ENCODE assay signal across 8 mouse cellular contexts in the genomic region with DNA sequence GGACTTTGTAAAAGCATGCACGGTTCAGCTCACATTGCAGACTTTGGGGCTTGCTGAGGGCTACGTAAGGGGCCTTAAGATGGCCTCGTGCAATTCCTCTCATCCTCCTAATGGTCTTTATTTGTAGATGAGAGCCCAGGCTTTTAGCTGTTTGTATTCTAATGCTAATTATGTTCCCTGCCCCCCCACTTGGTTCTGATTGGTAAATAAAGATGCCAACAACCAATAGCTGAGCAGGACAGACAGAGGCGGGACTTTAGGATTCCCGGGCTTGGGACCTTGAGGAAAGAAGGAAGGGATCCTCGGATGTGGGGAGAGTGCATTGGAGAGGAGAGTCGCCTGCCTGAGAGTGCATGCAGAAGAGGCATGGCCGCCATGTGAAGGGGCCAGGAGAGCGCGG. TPM values are rescaled to one million over a fixed set of nuclear protein-coding genes. Genes with fewer than 3 reads are reported as not detected.
DNase-seq lines count a peak whose midpoint lies in the region; ATAC-seq lines count a peak whose summit lies in the region.

No protein-coding gene starts in this region.

- H3K36me3 ChIP-seq in lung, embryonic 16.5 days (ENCODE audit: control insufficient read depth, insufficient read depth, low read length): no peaks in the 10 kb centered on the region
- H3K36me3 ChIP-seq in forebrain, embryonic 13.5 days (ENCODE audit: poor library complexity, severe bottlenecking): no peaks in the 10 kb centered on the region
- H3K36me3 ChIP-seq in liver, embryonic 13.5 days: no peaks in the 10 kb centered on the region

- ATAC-seq in lung, embryonic 16.5 days (ENCODE audit: low read depth): peak; percentile 61
- peak; percentile 94 for ATAC-seq in forebrain, embryonic 13.5 days
- ATAC-seq in liver, embryonic 13.5 days (ENCODE audit: low read depth): 0 out of 2 replicates have a peak, but pooled peaks have one; percentile 16

- no peak overlapping the region for H3K9ac ChIP-seq in lung, embryonic 16.5 days (ENCODE audit: low read length)
- H3K9ac ChIP-seq in forebrain, embryonic 13.5 days: peak overlapping the region; percentile 52
- H3K9ac ChIP-seq in liver, embryonic 13.5 days: no peak overlapping the region

- intact Hi-C loops in left cerebral cortex, postnatal 36 days (cut with DNase I): no loop called here

- no peaks in the 10 kb centered on the region for H3K27me3 ChIP-seq in lung, embryonic 16.5 days (ENCODE audit: control insufficient read depth, insufficient read depth, low read depth, low read length)
- H3K27me3 ChIP-seq in forebrain, embryonic 13.5 days: peaks cover 12% of the 10 kb centered on the region; the same call in 1 of the 2 replicates
- peaks cover 8% of the 10 kb centered on the region for H3K27me3 ChIP-seq in liver, embryonic 13.5 days

- peak overlapping the region; percentile 14; the same call in 1 of the 2 replicates for H3K4me3 ChIP-seq in lung, embryonic 16.5 days (ENCODE audit: low read length)
- H3K4me3 ChIP-seq in forebrain, embryonic 13.5 days: peak overlapping the region; percentile 23
- H3K4me3 ChIP-seq in liver, embryonic 13.5 days (replicated peaks): no peak overlapping the region

- DNase-seq in lung, postnatal 25 days (ENCODE audit: low spot score): no peak
- DNase-seq in liver, embryonic 13.5 days: no peak
- peak; percentile 78 for DNase-seq in yolk sac, embryonic 10.5 days (ENCODE audit: low spot score)
- no peak for DNase-seq in c-Kit-positive CD71-positive TER-119-positive erythroid progenitor cells, embryonic 14.5 days (ENCODE audit: low spot score)
- no peak for DNase-seq in left cerebral cortex, postnatal 36 days (ENCODE audit: low spot score in 2 of 2)
- DNase-seq in testis, postnatal 10 days (ENCODE audit: low spot score): no peak

- H3K4me1 ChIP-seq in lung, embryonic 16.5 days (replicated peaks; ENCODE audit: control insufficient read depth, insufficient read depth, low read length): peaks cover 31% of the 10 kb centered on the region
- H3K4me1 ChIP-seq in forebrain, embryonic 13.5 days: peaks cover 15% of the 10 kb centered on the region
- peaks cover 16% of the 10 kb centered on the region for H3K4me1 ChIP-seq in liver, embryonic 13.5 days (replicated peaks)

- WGBS in lung, embryonic 16.5 days: 23% methylated on average over 10 of the region's 10 CpGs
- 2% methylated on average over 10 of the region's 10 CpGs for WGBS in forebrain, embryonic 13.5 days
- 20% methylated on average over 10 of the region's 10 CpGs for WGBS in liver, embryonic 13.5 days (ENCODE audit: insufficient replicate concordance)

- H3K4me2 ChIP-seq in lung, embryonic 16.5 days (ENCODE audit: low read depth, low read length): peak overlapping the region; percentile 31; the same call in 1 of the 2 replicates
- peak overlapping the region; percentile 58 for H3K4me2 ChIP-seq in forebrain, embryonic 13.5 days
- 0 out of 2 replicates have a peak overlapping the region, but pooled peaks have one; percentile 24 for H3K4me2 ChIP-seq in liver, embryonic 13.5 days

- no peak overlapping the region for H3K27ac ChIP-seq in lung, embryonic 16.5 days (ENCODE audit: low read length)
- H3K27ac ChIP-seq in forebrain, embryonic 13.5 days: no peak overlapping the region
- H3K27ac ChIP-seq in liver, embryonic 13.5 days: no peak overlapping the region

- H3K9me3 ChIP-seq in lung, embryonic 16.5 days (ENCODE audit: control insufficient read depth, low read length): no peaks in the 10 kb centered on the region
- no peaks in the 10 kb centered on the region for H3K9me3 ChIP-seq in forebrain, embryonic 13.5 days (replicated peaks)
- H3K9me3 ChIP-seq in liver, embryonic 13.5 days (replicated peaks): no peaks in the 10 kb centered on the region

RNA-seq across cellular contexts. Expression of gene Rab4a, which starts 45.9 kb away (rescaled TPM):
- polyA plus RNA-seq in lung, embryonic 16.5 days (2015; fragmentation: Nextera tagmentation; extraction: Ambion mirVana): 27.4 and 32.2 TPM in 2 replicates
- 70.9 and 72.2 TPM in 2 replicates for polyA plus RNA-seq in forebrain, embryonic 13.5 days (2015; fragmentation: Nextera tagmentation; extraction: Ambion mirVana)
- polyA plus RNA-seq in liver, embryonic 13.5 days (2015; fragmentation: Nextera tagmentation; extraction: Ambion mirVana): 30.8 and 31.7 TPM in 2 replicates
- total RNA-seq in left cerebral cortex, postnatal 36 days (2021): 10 to 100 TPM; 41.0 to 45.8 TPM

Comparison
In these comparisons a context has a peak if more than half of its experiments do, and no peak if none do; other contexts are left out.
1. ATAC-seq: peak in every context shown above with its lines; median percentile 94 in forebrain, embryonic 13.5 days; 61 in lung, embryonic 16.5 days; 16 in liver, embryonic 13.5 days.